Mouse (Mus musculus): ENCODE data around the gene 4931417E11Rik. TPM values are rescaled to one million over a fixed set of nuclear protein-coding genes. Genes with fewer than 3 reads are reported as not detected.

4931417E11Rik gene
- polyA plus RNA-seq, 1 experiment = not detected

- TF ChIP-seq CTCF (IDR thresholded peaks at IDR 0.05; ENCODE audit: borderline replicate concordance, control insufficient read depth, extremely low read depth, insufficient read depth, low read length, poor library complexity) (no peak), POLR2A (IDR thresholded peaks at IDR 0.05; ENCODE audit: control insufficient read depth, extremely low read depth, insufficient read depth, low read length, poor library complexity) (no peak)
- H3K4me3 ChIP-seq (ENCODE audit: control insufficient read depth, insufficient read depth, low read length) = no peak overlapping the region
- no peak overlapping the region for H3K27ac ChIP-seq (ENCODE audit: control insufficient read depth, insufficient read depth, low read length)
- no peaks in the 10 kb centered on the region for H3K27me3 ChIP-seq (ENCODE audit: control insufficient read depth, insufficient read depth, low read length)
- no peaks in the 10 kb centered on the region for H3K4me1 ChIP-seq (replicated peaks; ENCODE audit: control insufficient read depth, insufficient read depth, low read length)
- no peaks in the 10 kb centered on the region for H3K36me3 ChIP-seq (ENCODE audit: control insufficient read depth, insufficient read depth, low read length)
- WGBS = 80% methylated on average over 3 of the region's 3 CpGs
- DNase-seq = no peak
Measured at GRCm38 (mm10) chr6:73466084-73466483, 3.4 kb downstream of the 4931417E11Rik start.

GRCm38 (mm10) chr6:73462543-73462942 is 6.9 kb downstream of the 4931417E11Rik start:
- Histone ChIP-seq H3K27ac (ENCODE audit: control insufficient read depth, insufficient read depth, low read length) (no peak overlapping the region), H3K4me3 (ENCODE audit: control insufficient read depth, insufficient read depth, low read length) (no peak overlapping the region), H3K27me3 (ENCODE audit: control insufficient read depth, insufficient read depth, low read length) (no peaks in the 10 kb centered on the region), H3K36me3 (ENCODE audit: control insufficient read depth, insufficient read depth, low read length) (no peaks in the 10 kb centered on the region), H3K4me1 (replicated peaks; ENCODE audit: control insufficient read depth, insufficient read depth, low read length) (no peaks in the 10 kb centered on the region)
- TF ChIP-seq CTCF (IDR thresholded peaks at IDR 0.05; ENCODE audit: borderline replicate concordance, control insufficient read depth, extremely low read depth, insufficient read depth, low read length, poor library complexity) (no peak), POLR2A (IDR thresholded peaks at IDR 0.05; ENCODE audit: control insufficient read depth, extremely low read depth, insufficient read depth, low read length, poor library complexity) (no peak)
- no peak for DNase-seq
- 83% methylated on average over 5 of the region's 5 CpGs for WGBS

- TF ChIP-seq POLR2A (IDR thresholded peaks at IDR 0.05; ENCODE audit: control insufficient read depth, extremely low read depth, insufficient read depth, low read length, poor library complexity) (no peak), CTCF (IDR thresholded peaks at IDR 0.05; ENCODE audit: borderline replicate concordance, control insufficient read depth, extremely low read depth, insufficient read depth, low read length, poor library complexity) (no peak)
- Histone ChIP-seq H3K36me3 (ENCODE audit: control insufficient read depth, insufficient read depth, low read length) (no peaks in the 10 kb centered on the region), H3K27ac (ENCODE audit: control insufficient read depth, insufficient read depth, low read length) (no peak overlapping the region), H3K4me3 (ENCODE audit: control insufficient read depth, insufficient read depth, low read length) (no peak overlapping the region), H3K4me1 (replicated peaks; ENCODE audit: control insufficient read depth, insufficient read depth, low read length) (no peaks in the 10 kb centered on the region), H3K27me3 (ENCODE audit: control insufficient read depth, insufficient read depth, low read length) (no peaks in the 10 kb centered on the region)
- 38% methylated on average over 3 of the region's 3 CpGs for WGBS
- DNase-seq = no peak
Measured at GRCm38 (mm10) chr6:73433912-73434311, 35.6 kb downstream of the 4931417E11Rik start.

GRCm38 (mm10) chr6:73428618-73429336 is 40.7 kb downstream of the 4931417E11Rik start:
- no peak for TF ChIP-seq POLR2A (IDR thresholded peaks at IDR 0.05; ENCODE audit: control insufficient read depth, extremely low read depth, insufficient read depth, low read length, poor library complexity)
- no peak for TF ChIP-seq CTCF (IDR thresholded peaks at IDR 0.05; ENCODE audit: borderline replicate concordance, control insufficient read depth, extremely low read depth, insufficient read depth, low read length, poor library complexity)
- DNase-seq = no peak
- Histone ChIP-seq H3K4me1 (replicated peaks; ENCODE audit: control insufficient read depth, insufficient read depth, low read length) (no peaks in the 10 kb centered on the region), H3K27ac (ENCODE audit: control insufficient read depth, insufficient read depth, low read length) (no peak overlapping the region), H3K27me3 (ENCODE audit: control insufficient read depth, insufficient read depth, low read length) (no peaks in the 10 kb centered on the region), H3K36me3 (ENCODE audit: control insufficient read depth, insufficient read depth, low read length) (no peaks in the 10 kb centered on the region), H3K4me3 (ENCODE audit: control insufficient read depth, insufficient read depth, low read length) (no peak overlapping the region)
- WGBS = 71% methylated on average over 14 of the region's 14 CpGs

- H3K27ac ChIP-seq (ENCODE audit: control insufficient read depth, insufficient read depth, low read length) = no peak overlapping the region
- H3K27me3 ChIP-seq (ENCODE audit: control insufficient read depth, insufficient read depth, low read length) = no peaks in the 10 kb centered on the region
- no peak for DNase-seq
- no peaks in the 10 kb centered on the region for H3K4me1 ChIP-seq (replicated peaks; ENCODE audit: control insufficient read depth, insufficient read depth, low read length)
- TF ChIP-seq POLR2A (IDR thresholded peaks at IDR 0.05; ENCODE audit: control insufficient read depth, extremely low read depth, insufficient read depth, low read length, poor library complexity) (no peak), CTCF (IDR thresholded peaks at IDR 0.05; ENCODE audit: borderline replicate concordance, control insufficient read depth, extremely low read depth, insufficient read depth, low read length, poor library complexity) (no peak)
- no peak overlapping the region for H3K4me3 ChIP-seq (ENCODE audit: control insufficient read depth, insufficient read depth, low read length)
- H3K36me3 ChIP-seq (ENCODE audit: control insufficient read depth, insufficient read depth, low read length) = no peaks in the 10 kb centered on the region
- WGBS = 19% methylated on average over 1 of the region's 1 CpGs
Measured at GRCm38 (mm10) chr6:73427273-73427812, 42.1 kb downstream of the 4931417E11Rik start.

Other genes starting within 250 kb of the 4931417E11Rik start
- 0.09 and 0.11 TPM in 2 replicates for gene Dnah6, start 248.0 kb downstream of the 4931417E11Rik start, polyA plus RNA-seq (2012; rRNA removed)
- 59.5 and 61.2 TPM in 2 replicates for gene Suclg1, start 221.3 kb downstream of the 4931417E11Rik start, polyA plus RNA-seq (2012; rRNA removed)